Mouse (Mus musculus) MEL (cell line): ENCODE data around the gene Lamp2. TPM values are rescaled to one million over a fixed set of nuclear protein-coding genes. Genes with fewer than 3 reads are reported as not detected.

Experiments
- DNase-seq: peaks from one replicate; pipeline ENCODE4 v3.0.0; 2011; ENCODE audit warnings: low read depth, low spot score
- H3K27ac ChIP-seq: 2 replicates; pipeline ENCODE4 v1.5.1; 2012; ENCODE audit warnings: low read depth, mild to moderate bottlenecking, control low read depth, low read length, moderate library complexity; ENCODE audit not compliant: control insufficient read depth
- H3K27me3 ChIP-seq, 2 experiments: fragments of 150-350 bp in 1 of 2; sonication (generic) in 1 of 2; 2 replicates each; pipeline ENCODE4 v1.6.1; 2012; ENCODE audit warnings: low read length in 2 of 2, mild to moderate bottlenecking in 2 of 2, improper control_type of control experiment in 1 of 2, moderate library complexity in 1 of 2; ENCODE audit not compliant: insufficient read depth in 2 of 2, control insufficient read depth in 1 of 2
- H3K36me3 ChIP-seq, 2 experiments: 2 replicates each; pipeline ENCODE4 v1.6.1; 2012 to 2014; ENCODE audit warnings: low read length in 2 of 2, improper control_type of control experiment in 1 of 2, inconsistent platforms in 1 of 2, mild to moderate bottlenecking in 1 of 2; ENCODE audit not compliant: insufficient read depth in 2 of 2, control insufficient read depth in 1 of 2
- H3K4me1 ChIP-seq, 2 experiments: fragments of 150-350 bp in 1 of 2; sonication (generic) in 1 of 2; 2 replicates each; pipeline ENCODE4 v1.6.1; 2012; ENCODE audit warnings: low read length in 2 of 2, improper control_type of control experiment in 1 of 2, mild to moderate bottlenecking in 1 of 2; ENCODE audit not compliant: insufficient read depth in 2 of 2, control insufficient read depth in 1 of 2
- H3K4me3 ChIP-seq, 2 experiments: fragments of 150-350 bp in 1 of 2; sonication (generic) in 1 of 2; 2 replicates each; pipeline ENCODE4 v1.5.1; 2012; ENCODE audit warnings: low read depth in 2 of 2, low read length in 2 of 2, mild to moderate bottlenecking in 2 of 2, moderate library complexity in 2 of 2, control low read depth in 1 of 2, improper control_type of control experiment in 1 of 2; ENCODE audit not compliant: control insufficient read depth in 1 of 2, insufficient read depth in 1 of 2
- H3K79me2 ChIP-seq: 2 replicates; pipeline ENCODE4 v1.6.1; 2012; ENCODE audit warnings: mild to moderate bottlenecking, low read length, moderate library complexity; ENCODE audit not compliant: control insufficient read depth, poor library complexity, insufficient read depth
- H3K9ac ChIP-seq: 2 replicates; pipeline ENCODE4 v1.6.1; 2012; ENCODE audit warnings: low read depth, mild to moderate bottlenecking, control low read depth, low read length, moderate library complexity; ENCODE audit not compliant: control insufficient read depth, poor library complexity, severe bottlenecking
- H3K9me3 ChIP-seq: fragments of 150-350 bp; sonication (generic); replicated peaks from 2 replicates; pipeline ENCODE4 v1.6.1; 2012; ENCODE audit warnings: mild to moderate bottlenecking, low read length, improper control_type of control experiment, moderate library complexity; ENCODE audit not compliant: insufficient read depth
- BHLHE40 ChIP-seq: IDR thresholded peaks from 2 replicates; pipeline ENCODE4 v1.6.1; 2012; ENCODE audit warnings: low read depth, mild to moderate bottlenecking, inconsistent platforms, low read length, improper control_type of control experiment, borderline replicate concordance
- CHD1 ChIP-seq: IDR thresholded peaks from 2 replicates; pipeline ENCODE4 v1.6.1; 2012; ENCODE audit warnings: low read depth, mild to moderate bottlenecking, inconsistent platforms, low read length, improper control_type of control experiment
- CHD2 ChIP-seq: IDR thresholded peaks from 2 replicates; pipeline ENCODE4 v1.6.1; 2011; ENCODE audit warnings: low read length, improper control_type of control experiment
- CTCF ChIP-seq, 3 experiments: IDR thresholded peaks in 2 of 3; conservative IDR thresholded peaks in 1 of 3; 2 replicates each; pipeline ENCODE4 v1.5.1; 2011 to 2012; ENCODE audit warnings: low read length in 3 of 3, low read depth in 2 of 3, mild to moderate bottlenecking in 2 of 3, improper control_type of control experiment in 1 of 3, inconsistent platforms in 1 of 3, mixed read lengths in 1 of 3, moderate library complexity in 1 of 3; ENCODE audit not compliant: control insufficient read depth in 1 of 3, insufficient read depth in 1 of 3, poor library complexity in 1 of 3, severe bottlenecking in 1 of 3
- E2F4 ChIP-seq: IDR thresholded peaks from 2 replicates; pipeline ENCODE4 v1.6.1; 2011; ENCODE audit warnings: low read depth, low read length, improper control_type of control experiment, borderline replicate concordance
- ELF1 ChIP-seq: IDR thresholded peaks from 2 replicates; pipeline ENCODE4 v1.6.1; 2014; ENCODE audit warnings: low read depth, mild to moderate bottlenecking, inconsistent platforms, low read length, improper control_type of control experiment, moderate library complexity
- ETS1 ChIP-seq: IDR thresholded peaks from 2 replicates; pipeline ENCODE4 v1.6.1; 2012; ENCODE audit warnings: low read depth, mild to moderate bottlenecking, inconsistent platforms, low read length, improper control_type of control experiment, moderate library complexity
- GABPA ChIP-seq: IDR thresholded peaks from 2 replicates; pipeline ENCODE4 v1.6.1; 2012; ENCODE audit warnings: low read depth, mild to moderate bottlenecking, inconsistent platforms, low read length, improper control_type of control experiment, moderate library complexity
- HCFC1 ChIP-seq: IDR thresholded peaks from 2 replicates; pipeline ENCODE4 v1.6.1; 2012; ENCODE audit warnings: low read depth, mild to moderate bottlenecking, inconsistent platforms, low read length, improper control_type of control experiment, moderate library complexity
- MAX ChIP-seq: IDR thresholded peaks from 2 replicates; pipeline ENCODE4 v1.6.1; 2011; ENCODE audit warnings: low read length, improper control_type of control experiment
- MAZ ChIP-seq: IDR thresholded peaks from 2 replicates; pipeline ENCODE4 v1.6.1; 2012; ENCODE audit warnings: low read depth, mild to moderate bottlenecking, inconsistent platforms, low read length, improper control_type of control experiment
- MEF2A ChIP-seq: IDR thresholded peaks from 2 replicates; pipeline ENCODE4 v1.6.1; 2014; ENCODE audit warnings: low read depth, mild to moderate bottlenecking, inconsistent platforms, low read length, improper control_type of control experiment; ENCODE audit not compliant: poor library complexity, insufficient replicate concordance, severe bottlenecking; ENCODE audit errors: extremely low read depth
- MXI1 ChIP-seq: IDR thresholded peaks from 2 replicates; pipeline ENCODE4 v1.6.1; 2011; ENCODE audit warnings: mild to moderate bottlenecking, low read depth, low read length, improper control_type of control experiment
- MYC ChIP-seq: IDR thresholded peaks from 2 replicates; pipeline ENCODE4 v1.6.1; 2011; ENCODE audit warnings: low read depth, mild to moderate bottlenecking, low read length, improper control_type of control experiment, moderate library complexity
- NRF1 ChIP-seq: IDR thresholded peaks from 2 replicates; pipeline ENCODE4 v1.6.1; 2014; ENCODE audit warnings: low read depth, mild to moderate bottlenecking, inconsistent platforms, low read length, improper control_type of control experiment, moderate library complexity; ENCODE audit not compliant: poor library complexity, insufficient read depth, severe bottlenecking
- POLR2A ChIP-seq, 2 experiments: IDR thresholded peaks; 2 replicates each; pipeline ENCODE4 v1.6.1; 2011 to 2012; ENCODE audit warnings: low read length in 2 of 2, mild to moderate bottlenecking in 2 of 2, control low read depth in 1 of 2, improper control_type of control experiment in 1 of 2, low read depth in 1 of 2, moderate library complexity in 1 of 2; ENCODE audit not compliant: control insufficient read depth in 1 of 2, insufficient read depth in 1 of 2, poor library complexity in 1 of 2
- RCOR1 ChIP-seq: IDR thresholded peaks from 2 replicates; pipeline ENCODE4 v1.6.1; 2012; ENCODE audit warnings: low read depth, mild to moderate bottlenecking, inconsistent platforms, low read length, improper control_type of control experiment
- SMC3 ChIP-seq: IDR thresholded peaks from 2 replicates; pipeline ENCODE4 v1.6.1; 2011; ENCODE audit warnings: low read depth, low read length, improper control_type of control experiment
- TAL1 ChIP-seq: IDR thresholded peaks from 2 replicates; pipeline ENCODE4 v1.6.1; 2012; ENCODE audit warnings: mild to moderate bottlenecking, inconsistent platforms, low read length, moderate library complexity, mixed read lengths
- TBP ChIP-seq: IDR thresholded peaks from 2 replicates; pipeline ENCODE4 v1.8.0; 2011; ENCODE audit warnings: low read depth, low read length, improper control_type of control experiment
- TCF12 ChIP-seq: IDR thresholded peaks from 2 replicates; pipeline ENCODE4 v1.6.1; 2014; ENCODE audit warnings: low read depth, mild to moderate bottlenecking, inconsistent platforms, low read length, improper control_type of control experiment, moderate library complexity
- USF1 ChIP-seq: IDR thresholded peaks from 2 replicates; pipeline ENCODE4 v1.6.1; 2014; ENCODE audit warnings: low read depth, mild to moderate bottlenecking, inconsistent platforms, low read length, improper control_type of control experiment, moderate library complexity
- ZC3H11A ChIP-seq: IDR thresholded peaks from 2 replicates; pipeline ENCODE4 v1.6.1; 2012; ENCODE audit warnings: low read depth, mild to moderate bottlenecking, inconsistent platforms, low read length, improper control_type of control experiment
- ZNF384 ChIP-seq: IDR thresholded peaks from 2 replicates; pipeline ENCODE4 v1.6.1; 2012; ENCODE audit warnings: low read depth, mild to moderate bottlenecking, inconsistent platforms, low read length, improper control_type of control experiment
- polyA plus RNA-seq, 2 experiments: library from polyadenylated mRNA; stranded (reverse) in 1 of 2; unstranded in 1 of 2; fragments of >175 nt in 1 of 2; fragments of >200 nt in 1 of 2; gene quantifications; 2 replicates each; pipeline versions ENCODE4 v1.2.1 to v1.2.4; 2012; ENCODE audit warnings: low replicate concordance in 2 of 2, low read depth in 1 of 2; ENCODE audit not compliant: insufficient read length in 2 of 2, insufficient read depth in 1 of 2, missing spikeins in 1 of 2
- total RNA-seq: library from RNA; depleted of rRNA; stranded (reverse); fragments of 300-350 nt; gene quantifications from 2 replicates; pipeline ENCODE4 v1.2.3, GENCODE M21; 2012

The Lamp2 gene
- total and polyA plus RNA-seq, 3 experiments = 20.6 to 80.5 (median 28.9) TPM

- Histone ChIP-seq H3K36me3 (peaks cover 0 to 6% of the 10 kb centered on the region in 2 experiments; a peak in 2 of 4 replicates), H3K9ac (no peak overlapping the region), H3K4me1 (peaks cover 0 to 3% of the 10 kb centered on the region in 2 experiments; a peak in 1 of 4 replicates), H3K27ac (no peak overlapping the region), H3K79me2 (peaks cover 10% of the 10 kb centered on the region), H3K27me3 (no peaks in the 10 kb centered on the region), H3K4me3 (no peak overlapping the region), H3K9me3 (no peaks in the 10 kb centered on the region)
- DNase-seq = no peak
- TF ChIP-seq HCFC1 (no peak), ETS1 (no peak), MAZ (no peak), GABPA (no peak), TAL1 (no peak), MXI1 (no peak), MEF2A (no peak), TBP (no peak), CHD1 (no peak), USF1 (no peak), CTCF (IDR thresholded peaks at IDR 0.05 in 2 of 3, conservative IDR thresholded peaks at IDR 0.05 in 1 of 3; ENCODE audit: control insufficient read depth in 1 of 3, insufficient read depth in 1 of 3, low read depth in 2 of 3, low read length in 3 of 3, poor library complexity in 1 of 3, severe bottlenecking in 1 of 3) (no peak), BHLHE40 (no peak), E2F4 (no peak), TCF12 (no peak), RCOR1 (no peak)
Measured at GRCm38 (mm10) chrX:38453924-38454323, 2.3 kb downstream of the Lamp2 start.

- H3K36me3 ChIP-seq = peaks cover 0 to 4% of the 10 kb centered on the region in 2 experiments; a peak in 2 of 4 replicates
Measured at GRCm38 (mm10) chrX:38450476-38450875, 5.8 kb downstream of the Lamp2 start.

More at GRCm38 (mm10) chrX:38450476-38450875, 5.8 kb downstream of the Lamp2 start:
- H3K4me3 ChIP-seq = no peak overlapping the region
- peaks cover 3% of the 10 kb centered on the region for H3K79me2 ChIP-seq
- TF ChIP-seq USF1 = no peak
- no peak for TF ChIP-seq POLR2A (IDR thresholded peaks at IDR 0.05; ENCODE audit: control insufficient read depth in 1 of 2, insufficient read depth in 1 of 2, low read depth in 1 of 2, low read length in 2 of 2, poor library complexity in 1 of 2)
- TF ChIP-seq TBP = no peak
- no peak for TF ChIP-seq MYC
- no peak for TF ChIP-seq ETS1
- TF ChIP-seq ZNF384 = no peak
- no peak for TF ChIP-seq ELF1
- no peak for TF ChIP-seq MAX
- no peak for TF ChIP-seq BHLHE40
- TF ChIP-seq GABPA = no peak
- no peak for TF ChIP-seq NRF1
- no peak for TF ChIP-seq ZC3H11A
- TF ChIP-seq CHD2 = no peak
- TF ChIP-seq HCFC1 = no peak
- no peak for TF ChIP-seq SMC3
- no peak overlapping the region for H3K27ac ChIP-seq
- no peaks in the 10 kb centered on the region for H3K9me3 ChIP-seq
- H3K27me3 ChIP-seq = no peaks in the 10 kb centered on the region
- DNase-seq = no peak
- no peak overlapping the region for H3K9ac ChIP-seq
- peaks cover 0 to 3% of the 10 kb centered on the region in 2 experiments; a peak in 1 of 4 replicates for H3K4me1 ChIP-seq
